Mouse (Mus musculus) urinary bladder, postnatal 10 days (tissue): ENCODE measurements around the gene Crnn.

ENCODE experiments used
- DNase-seq: peaks from one replicate; pipeline ENCODE4 v3.0.0; 2022; ENCODE audit warnings: low spot score

The Crnn gene

GRCm38 (mm10) chr3:93144510-93145051, at the start of gene Crnn:
Gene Crnn (plus strand): TSS chr3:93144787.
- no peak for DNase-seq

DNA sequence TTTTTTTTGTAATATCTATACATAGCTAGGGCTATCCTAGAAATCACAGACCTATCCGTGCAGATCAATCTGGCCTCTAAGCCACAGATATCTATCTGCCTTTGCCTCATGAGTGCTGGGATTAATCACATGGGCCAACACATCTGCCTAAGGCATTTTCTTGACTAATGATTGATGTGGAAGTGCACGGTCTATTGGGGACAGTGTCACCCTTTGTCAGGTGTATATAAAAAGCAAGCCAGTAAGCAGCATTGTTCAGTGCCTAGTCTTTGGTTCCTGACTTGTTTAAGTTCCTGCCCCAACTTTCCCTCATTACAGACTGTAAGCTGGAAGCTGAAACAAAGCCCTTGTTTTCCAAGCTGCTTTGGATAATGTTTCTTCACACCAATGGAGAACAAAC, 48.1 kb upstream of the Crnn start:
- no peak for DNase-seq

DNA sequence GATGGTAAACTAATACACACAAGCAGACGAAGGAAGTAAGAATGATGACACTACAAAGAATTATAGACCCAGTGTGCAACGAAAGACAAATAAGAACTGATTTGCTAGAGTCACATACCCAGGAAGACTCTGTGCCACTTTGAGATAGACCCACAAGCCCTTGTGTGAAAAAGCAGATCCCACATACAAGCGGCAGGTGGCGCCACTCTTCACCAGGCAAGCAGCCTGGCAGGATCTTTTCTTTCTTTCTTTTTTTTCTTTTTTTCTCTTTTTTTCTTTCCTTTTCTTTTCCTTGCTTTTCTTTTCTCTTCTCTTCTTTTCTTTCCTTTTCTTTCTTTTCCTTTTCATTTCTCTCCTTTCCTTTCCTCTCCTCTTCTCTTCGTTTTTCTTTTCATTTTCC, 32.9 kb upstream of the Crnn start:
- no peak for DNase-seq

DNA sequence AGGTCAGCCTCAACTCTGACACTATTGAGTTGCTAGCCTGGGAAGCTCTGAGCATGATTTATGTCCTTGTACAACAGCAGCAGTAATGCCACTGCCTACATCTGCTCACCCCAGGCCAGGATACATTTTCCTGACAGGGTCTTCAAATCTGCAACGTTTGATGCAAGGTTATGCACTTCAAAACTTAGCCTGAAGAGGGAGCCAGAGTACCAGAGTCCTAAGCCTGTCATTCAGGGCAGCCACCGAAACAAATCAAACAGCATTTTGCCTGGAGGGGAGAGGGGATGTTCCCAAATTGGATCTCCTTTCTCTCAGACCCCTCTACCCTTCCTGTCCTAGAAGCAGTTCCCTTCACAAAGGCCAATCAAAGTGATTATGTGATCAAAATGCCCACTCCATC, 30.1 kb upstream of the Crnn start:
- DNase-seq: no peak

- no peak for DNase-seq
Observed at GRCm38 (mm10) chr3:93119101-93119500, 25.5 kb upstream of the Crnn start.

- DNase-seq: no peak
Observed at GRCm38 (mm10) chr3:93128052-93128451, 16.5 kb upstream of the Crnn start.

GRCm38 (mm10) chr3:93129076-93129475, 15.5 kb upstream of the Crnn start:
- no peak for DNase-seq

DNA sequence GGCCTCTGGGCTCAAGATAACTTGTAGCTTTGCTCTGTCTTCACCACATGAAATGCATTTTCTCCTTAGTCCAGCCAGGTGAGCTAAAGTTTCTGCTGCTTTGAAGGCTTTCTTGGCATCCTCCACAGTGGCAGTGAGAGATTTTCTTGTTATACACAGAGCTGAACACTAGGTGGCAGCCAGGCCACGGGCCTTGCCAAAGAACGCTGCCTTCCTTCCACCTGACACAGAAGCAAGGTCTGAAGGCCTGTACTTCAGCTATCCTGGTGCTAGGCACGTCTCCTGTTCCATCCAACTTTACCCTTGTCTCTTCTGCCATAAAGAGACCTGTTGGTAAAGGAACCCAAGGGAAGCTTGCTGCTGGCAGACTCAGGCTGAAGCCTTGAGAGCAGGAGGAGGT, 14.1 kb upstream of the Crnn start:
- DNase-seq: no peak

DNA sequence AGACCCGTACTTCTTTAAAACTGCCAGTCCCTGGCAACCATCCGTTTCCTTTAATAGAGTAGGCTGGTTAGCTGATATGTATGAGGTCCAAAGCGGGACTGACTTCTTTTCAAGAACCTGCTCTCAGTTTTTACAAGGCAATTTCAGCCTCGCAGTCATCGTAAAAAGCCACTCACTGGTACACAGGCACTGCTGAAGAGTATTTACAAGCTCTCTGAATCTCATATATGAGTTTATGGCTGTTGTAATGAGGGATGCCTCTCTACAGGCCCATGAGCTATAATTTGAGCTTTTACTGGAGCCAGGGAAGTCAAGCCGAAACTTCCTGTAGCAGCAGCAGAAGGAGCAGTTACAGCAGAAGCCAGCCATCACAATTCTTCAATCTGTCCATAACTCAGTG, 17.9 kb downstream of the Crnn start:
- DNase-seq: no peak

GRCm38 (mm10) chr3:93162996-93163592, 18.5 kb downstream of the Crnn start:
- DNase-seq: no peak

- no peak for DNase-seq
Observed at GRCm38 (mm10) chr3:93180856-93181255, 36.3 kb downstream of the Crnn start.

DNA sequence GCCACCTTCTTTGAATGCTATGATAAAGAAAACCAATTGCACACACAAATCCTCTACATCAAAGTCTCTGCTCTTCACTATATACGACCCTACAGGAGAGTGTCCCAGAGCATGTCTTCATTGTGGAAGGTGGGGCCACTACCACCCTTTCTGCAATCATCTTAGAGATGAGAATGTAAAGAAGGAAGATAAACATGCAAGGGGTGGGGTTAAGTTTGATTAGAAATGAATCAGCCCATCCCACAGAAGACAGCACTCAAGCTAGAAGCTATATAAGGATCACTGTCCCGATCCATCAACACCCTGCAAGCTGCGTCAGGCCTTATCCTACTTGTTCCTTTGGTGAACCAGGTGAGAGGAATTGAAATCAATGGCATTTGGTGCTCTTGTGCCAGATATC, 52.4 kb downstream of the Crnn start, which contains the start of gene Flg2:
TSS of gene Flg2 (plus strand) at position 301 of the 400 bp plus-strand sequence.
- DNase-seq: no peak
